Mouse (Mus musculus) naive thymus-derived CD4-positive, alpha-beta T cell, adult 2 months (primary cell): ENCODE measurements at regions not wholly inside any gene's neighbourhood (a gene's known extent, or its start where the extent isn't known, plus 50 kb on each side); places are given as distances from the start of the nearest gene placed in this dataset.
A peak's percentile ranks its signal among the peaks of the same experiment; 100 is the strongest.

Source experiments
- DNase-seq: peaks from one replicate; pipeline ENCODE4 v3.0.0-alpha.2; 2011; ENCODE audit warnings: low read depth

GRCm38 (mm10) chr16:90335499-90335898 is 50.3 kb upstream of the Hunk start:
- DNase-seq = no peak

GRCm38 (mm10) chr16:90333876-90334825 is 49.8 kb upstream of the Scaf4 start:
- peak; percentile 40 for DNase-seq
